Mouse (Mus musculus): ENCODE data around the gene Kctd14. TPM values are rescaled to one million over a fixed set of nuclear protein-coding genes. Genes with fewer than 3 reads are reported as not detected.
"Not testable (repeated sequence)": the region's sequence is repeated elsewhere in the genome, so short reads cannot be mapped to it uniquely, and the experiment has no call there.

The Kctd14 gene
- total RNA-seq (2021): 1 to 10 TPM; 2.3 to 2.7 TPM

GRCm38 (mm10) chr7:97451023-97451422, at the start of gene Kctd14:
Gene Kctd14 (plus strand): TSS chr7:97451323.
- intact Hi-C loops (cut with DNase I); DNase-seq (ENCODE audit: extremely low spot score in 1 of 2, low spot score in 2 of 2): not testable (repeated sequence)

GRCm38 (mm10) chr7:97407145-97407544, 44.0 kb upstream of the Kctd14 start:
- intact Hi-C loops (cut with DNase I): no loop called here
- no peak for DNase-seq (ENCODE audit: extremely low spot score in 1 of 2, low spot score in 2 of 2)

- DNase-seq (ENCODE audit: extremely low spot score in 1 of 2, low spot score in 2 of 2): no peak
- intact Hi-C loops (cut with DNase I): no loop called here
These were observed 40.0 kb upstream of the Kctd14 start for GRCm38 (mm10) chr7:97411106-97411505.

GRCm38 (mm10) chr7:97411575-97411974, 39.5 kb upstream of the Kctd14 start:
- no peak for DNase-seq (ENCODE audit: extremely low spot score in 1 of 2, low spot score in 2 of 2)
- intact Hi-C loops (cut with DNase I): no loop called here

- DNase-seq (ENCODE audit: extremely low spot score in 1 of 2, low spot score in 2 of 2): no peak
- intact Hi-C loops (cut with DNase I): no loop called here
These were observed 37.1 kb upstream of the Kctd14 start for GRCm38 (mm10) chr7:97413981-97414380.

- DNase-seq (ENCODE audit: extremely low spot score in 1 of 2, low spot score in 2 of 2): no peak
- intact Hi-C loops (cut with DNase I): no loop called here
These were observed 36.7 kb upstream of the Kctd14 start for GRCm38 (mm10) chr7:97414426-97414825.

- intact Hi-C loops (cut with DNase I): no loop called here
- no peak for DNase-seq (ENCODE audit: extremely low spot score in 1 of 2, low spot score in 2 of 2)
These were observed 36.0 kb upstream of the Kctd14 start for GRCm38 (mm10) chr7:97414915-97415687.

GRCm38 (mm10) chr7:97416473-97416872, 34.6 kb upstream of the Kctd14 start:
- intact Hi-C loops (cut with DNase I): no loop called here
- DNase-seq (ENCODE audit: extremely low spot score in 1 of 2, low spot score in 2 of 2): no peak

- intact Hi-C loops (cut with DNase I): no loop called here
These were observed 34.0 kb upstream of the Kctd14 start, which contains the start of gene Thrsp for GRCm38 (mm10) chr7:97416906-97417777. Gene Thrsp (minus strand): TSS chr7:97417730.

GRCm38 (mm10) chr7:97418717-97419116, 32.4 kb upstream of the Kctd14 start:
- peak in 1 of 2 experiments; percentile 49 for DNase-seq (ENCODE audit: extremely low spot score in 1 of 2, low spot score in 2 of 2)
- intact Hi-C loops (cut with DNase I): no loop called here

More at GRCm38 (mm10) chr7:97416906-97417777, 34.0 kb upstream of the Kctd14 start, which contains the start of gene Thrsp:
- DNase-seq (ENCODE audit: extremely low spot score in 1 of 2, low spot score in 2 of 2): peak; percentile 81 to 82

- DNase-seq (ENCODE audit: extremely low spot score in 1 of 2, low spot score in 2 of 2): no peak
- intact Hi-C loops (cut with DNase I): no loop called here
These were observed 32.0 kb upstream of the Kctd14 start for GRCm38 (mm10) chr7:97419163-97419562.

- DNase-seq (ENCODE audit: extremely low spot score in 1 of 2, low spot score in 2 of 2): no peak
- intact Hi-C loops (cut with DNase I): loop anchor here (10.0 kb wide), 1 partner anchor 254 kb away; no protein-coding TSS in a partner anchor
These were observed 30.7 kb upstream of the Kctd14 start for GRCm38 (mm10) chr7:97420406-97420805.

- intact Hi-C loops (cut with DNase I): loop anchor here (10.0 kb wide), 1 partner anchor 254 kb away; no protein-coding TSS in a partner anchor
- DNase-seq (ENCODE audit: extremely low spot score in 1 of 2, low spot score in 2 of 2): peak in 1 of 2 experiments; percentile 39
These were observed 30.0 kb upstream of the Kctd14 start for GRCm38 (mm10) chr7:97420958-97421651.

- intact Hi-C loops (cut with DNase I): loop anchor here (2.0 to 10.0 kb wide), 2 partner anchors 57 to 251 kb away; partner anchors contain the start of gene Ints4
- DNase-seq (ENCODE audit: extremely low spot score in 1 of 2, low spot score in 2 of 2): no peak
These were observed 27.4 kb upstream of the Kctd14 start for GRCm38 (mm10) chr7:97423754-97424153.

GRCm38 (mm10) chr7:97424621-97425245, 26.4 kb upstream of the Kctd14 start:
- intact Hi-C loops (cut with DNase I): loop anchor here (2.0 to 10.0 kb wide), 3 partner anchors 56 to 250 kb away; partner anchors contain the start of genes Aamdc, Ints4 and Rsf1
- DNase-seq (ENCODE audit: extremely low spot score in 1 of 2, low spot score in 2 of 2): peak; percentile 78 to 89

GRCm38 (mm10) chr7:97426566-97426965, 24.6 kb upstream of the Kctd14 start:
- no peak for DNase-seq (ENCODE audit: extremely low spot score in 1 of 2, low spot score in 2 of 2)
- intact Hi-C loops (cut with DNase I): loop anchor here (5.0 to 10.0 kb wide), 2 partner anchors 151 to 248 kb away; partner anchors contain the start of genes Aamdc and Rsf1

GRCm38 (mm10) chr7:97427296-97427695, 23.8 kb upstream of the Kctd14 start:
- intact Hi-C loops (cut with DNase I): loop anchor here (5.0 to 10.0 kb wide), 2 partner anchors 150 to 248 kb away; partner anchors contain the start of genes Aamdc and Rsf1
- DNase-seq (ENCODE audit: extremely low spot score in 1 of 2, low spot score in 2 of 2): no peak

Measured in left cerebral cortex, postnatal 10 days (tissue).